Mouse (Mus musculus): ENCODE measurements around the gene Vmn2r66.

The Vmn2r66 gene

DNA sequence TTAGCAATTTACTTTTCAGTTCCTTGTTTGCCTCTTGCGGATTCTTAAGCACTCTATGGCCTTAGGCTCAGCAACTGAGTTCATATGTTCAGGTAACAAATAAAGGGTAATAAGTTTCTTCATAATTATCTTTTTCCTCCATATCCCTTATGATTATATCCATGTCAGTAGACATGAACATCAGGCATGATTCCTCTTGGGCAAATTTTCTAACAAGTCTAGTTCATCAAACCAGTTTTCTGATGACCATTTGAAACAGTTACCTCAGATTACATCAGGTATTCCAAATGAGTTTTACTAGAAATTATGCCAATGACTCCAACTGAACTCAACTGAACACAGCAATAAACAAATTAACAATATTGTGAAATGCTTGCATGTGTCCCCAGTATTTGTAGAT lies at the start of gene Vmn2r66:
Gene Vmn2r66 (minus strand): TSS at position 101 of the 400 bp plus-strand sequence.
- ATAC-seq (ENCODE audit: low TSS enrichment), result no peak

DNA sequence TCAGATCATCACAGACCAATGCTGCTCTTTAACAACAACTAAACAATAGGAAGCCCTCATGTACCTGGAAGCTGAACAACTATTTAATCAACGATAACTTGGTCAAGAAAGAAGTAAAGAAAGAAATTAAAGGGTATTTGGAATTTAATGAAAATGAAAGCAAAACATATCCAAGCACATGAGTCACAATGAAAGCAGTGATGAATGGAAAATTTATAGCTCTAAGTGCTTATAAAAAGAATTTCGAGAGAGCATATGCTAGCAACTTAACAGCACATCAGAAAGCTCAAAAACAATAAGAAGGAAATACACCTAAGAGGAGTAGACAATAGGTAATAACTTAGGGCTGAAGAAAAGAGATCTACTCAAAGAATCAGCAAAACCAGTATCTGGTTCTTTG lies 15.4 kb downstream of the Vmn2r66 start:
- no peak for ATAC-seq (ENCODE audit: low TSS enrichment)

DNA sequence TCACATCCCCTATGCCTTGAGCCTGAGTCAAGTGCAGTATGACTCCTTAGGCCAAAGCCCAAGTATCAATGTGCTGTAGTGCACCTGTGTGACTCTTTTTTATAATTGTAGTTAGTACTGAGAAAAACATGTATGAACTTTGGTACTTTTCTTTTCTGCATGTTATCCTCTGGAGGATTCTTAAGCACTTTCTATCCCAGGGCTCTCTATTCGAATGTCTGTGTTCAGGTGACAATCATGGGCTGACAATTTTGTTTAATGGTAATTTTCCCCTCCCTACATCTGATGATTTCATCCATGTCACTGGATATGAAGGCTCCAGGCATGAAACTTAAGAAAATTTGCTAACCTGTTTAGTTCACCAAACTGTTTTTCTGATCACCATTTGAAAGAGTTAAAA lies 48.1 kb downstream of the Vmn2r66 start, which contains the start of gene Vmn2r65:
Gene Vmn2r65 (minus strand): TSS at position 101 of the 400 bp plus-strand sequence.
- no peak for ATAC-seq (ENCODE audit: low TSS enrichment)
